Mouse (Mus musculus): Measurements from ENCODE around the gene Trim28. TPM values are rescaled to one million over a fixed set of nuclear protein-coding genes. Genes with fewer than 3 reads are reported as not detected.

Gene Trim28
- total RNA-seq, 2 experiments from 2014 or later = 83.3 to 95.8 TPM

DNA sequence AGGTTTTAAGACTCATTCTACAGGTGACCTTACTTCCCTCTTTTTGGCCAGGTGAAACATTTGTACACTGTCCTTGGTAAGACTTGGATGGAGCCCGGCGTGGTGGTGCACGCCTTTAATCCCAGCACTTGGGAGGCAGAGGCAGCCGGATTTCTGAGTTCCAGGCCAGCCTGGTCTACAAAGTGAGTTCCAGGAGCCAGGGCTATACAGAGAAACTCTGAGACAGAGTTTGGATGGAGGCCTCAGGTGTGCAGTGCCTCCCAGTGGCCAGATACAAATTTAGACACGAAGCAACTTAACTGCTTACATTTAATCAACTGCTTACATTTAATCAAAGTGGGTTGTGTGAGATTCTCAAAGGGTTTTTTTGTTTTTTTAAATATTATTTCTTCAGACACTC, 32.2 kb downstream of the Trim28 start:
- intact Hi-C loops (cut with DNase I) = loop anchor here (5.0 kb wide), 1 partner anchor 194 kb away; no protein-coding TSS in a partner anchor
- no peak for DNase-seq

DNA sequence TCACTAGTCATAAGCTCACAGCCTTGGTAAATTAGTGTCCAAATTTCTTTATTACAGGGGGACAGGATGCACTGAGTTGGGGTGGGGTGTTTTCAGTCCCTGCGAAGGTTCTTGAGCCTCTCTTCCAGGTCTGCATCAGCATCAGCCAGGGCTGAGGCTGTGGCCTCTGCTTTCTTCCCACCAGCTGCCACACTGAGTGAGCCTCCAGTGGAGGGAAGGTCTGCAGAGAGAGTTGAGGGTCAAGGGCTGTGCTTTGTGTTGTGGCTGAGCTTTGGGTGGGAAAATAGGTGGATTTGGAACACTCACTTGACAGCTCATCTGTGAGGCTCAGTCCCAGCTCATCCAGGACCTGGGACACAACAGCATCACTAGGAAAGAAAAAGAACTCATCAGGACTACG, 33.1 kb downstream of the Trim28 start:
- intact Hi-C loops (cut with DNase I) = loop anchor here (5.0 kb wide), 1 partner anchor 195 kb away; no protein-coding TSS in a partner anchor
- no peak for DNase-seq

DNA sequence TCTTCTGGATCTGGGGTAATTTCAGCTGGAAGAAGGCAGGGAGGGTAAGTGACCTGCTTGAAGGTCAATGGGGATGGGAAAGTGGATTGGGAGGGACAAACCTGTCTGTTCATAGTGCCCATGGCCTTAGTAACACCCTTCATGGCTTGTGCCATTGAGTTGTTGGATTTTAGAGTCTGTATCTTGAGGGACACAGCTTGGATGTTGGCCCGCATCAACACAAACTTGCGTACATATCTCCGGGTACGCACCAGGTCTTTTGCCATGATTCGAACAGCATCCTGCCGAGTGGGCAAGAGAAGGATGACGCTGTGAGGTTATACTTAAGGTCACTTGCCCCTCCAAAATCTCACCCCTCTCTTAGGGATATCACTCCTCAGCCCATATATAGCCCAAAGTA, 33.6 kb downstream of the Trim28 start:
- intact Hi-C loops (cut with DNase I) = loop anchor here (5.0 kb wide), 1 partner anchor 195 kb away; no protein-coding TSS in a partner anchor
- no peak for DNase-seq

DNA sequence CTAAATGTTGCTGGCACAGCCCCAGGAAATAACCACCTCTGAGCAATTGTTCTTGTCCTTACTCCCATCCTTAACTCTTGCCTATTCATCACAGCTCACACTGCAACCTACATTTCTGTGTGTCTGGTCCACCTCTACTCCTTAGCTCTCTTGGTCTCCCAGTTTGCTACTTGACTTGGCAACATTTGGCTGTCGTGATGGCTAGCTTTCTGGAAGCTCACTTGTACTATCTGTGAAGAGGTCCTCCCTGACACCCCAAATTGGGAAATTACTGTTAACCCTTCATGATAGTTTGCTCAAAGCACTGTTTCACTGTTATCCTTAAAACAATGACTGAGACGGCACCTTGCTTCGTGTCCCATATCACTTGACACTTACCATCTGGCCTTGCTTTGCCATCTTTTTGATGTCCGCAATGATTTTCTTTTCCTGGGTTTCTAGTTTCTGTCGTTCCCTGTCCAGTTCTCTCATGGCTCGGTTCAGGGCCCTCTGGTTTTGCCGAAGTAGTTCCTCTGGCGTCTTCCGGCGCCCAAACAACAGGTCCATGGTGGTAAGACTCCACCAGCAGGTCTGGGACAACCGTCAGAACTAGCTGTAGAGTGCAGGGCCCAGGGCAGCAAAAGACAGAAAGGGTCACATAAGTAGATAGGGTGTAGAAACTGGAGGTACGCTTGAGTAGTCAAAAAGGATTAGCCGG, 34.7 kb downstream of the Trim28 start:
- intact Hi-C loops (cut with DNase I) = loop anchor here (5.0 kb wide), 1 partner anchor 196 kb away; no protein-coding TSS in a partner anchor
- DNase-seq = no peak

DNA sequence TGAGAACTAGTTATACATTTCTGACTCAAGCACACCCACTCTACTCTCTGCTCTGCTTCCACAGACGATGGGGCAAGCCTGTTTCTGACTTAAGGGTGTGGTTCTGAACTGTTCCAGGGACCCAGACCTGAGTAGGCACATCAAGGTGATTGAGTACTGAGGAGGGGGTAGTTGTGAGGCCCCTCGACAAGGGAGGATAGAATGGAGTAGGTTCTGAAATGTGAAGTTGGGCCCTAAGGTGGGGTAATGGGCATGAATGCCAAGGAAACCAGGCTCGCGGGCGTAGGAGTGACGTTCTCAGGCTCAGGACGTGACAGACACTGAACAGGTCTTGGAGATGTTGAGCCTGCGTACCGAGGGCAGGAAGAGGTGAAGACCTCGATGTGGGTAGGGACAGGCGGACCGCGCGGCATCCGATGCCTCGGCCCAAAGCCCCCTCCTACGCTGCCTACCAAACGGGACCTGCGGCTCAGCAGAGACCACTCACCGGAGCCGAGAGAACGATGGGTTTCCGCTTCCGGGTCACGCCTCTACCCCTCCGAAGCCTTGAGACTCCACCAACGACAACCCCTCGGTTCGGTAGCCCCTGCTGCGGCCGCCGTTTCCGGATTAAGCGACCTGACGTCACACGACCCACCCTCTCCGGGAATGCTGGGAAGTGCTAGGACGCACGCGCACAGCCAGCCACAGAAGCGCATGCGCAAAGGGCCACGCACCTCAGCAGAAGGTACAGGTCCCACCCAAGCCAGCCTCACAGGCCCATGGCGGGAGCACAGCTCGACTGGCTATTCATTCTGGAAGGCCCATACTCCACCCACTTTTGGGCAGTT, 35.4 kb downstream of the Trim28 start, which contains the start of gene Chmp2a:
Gene Chmp2a, minus strand, starts transcription at position 660 of the 830 bp plus-strand sequence.
- DNase-seq = peak; percentile 97
- intact Hi-C loops (cut with DNase I) = loop anchor here (5.0 kb wide), 1 partner anchor 197 kb away; no protein-coding TSS in a partner anchor

DNA sequence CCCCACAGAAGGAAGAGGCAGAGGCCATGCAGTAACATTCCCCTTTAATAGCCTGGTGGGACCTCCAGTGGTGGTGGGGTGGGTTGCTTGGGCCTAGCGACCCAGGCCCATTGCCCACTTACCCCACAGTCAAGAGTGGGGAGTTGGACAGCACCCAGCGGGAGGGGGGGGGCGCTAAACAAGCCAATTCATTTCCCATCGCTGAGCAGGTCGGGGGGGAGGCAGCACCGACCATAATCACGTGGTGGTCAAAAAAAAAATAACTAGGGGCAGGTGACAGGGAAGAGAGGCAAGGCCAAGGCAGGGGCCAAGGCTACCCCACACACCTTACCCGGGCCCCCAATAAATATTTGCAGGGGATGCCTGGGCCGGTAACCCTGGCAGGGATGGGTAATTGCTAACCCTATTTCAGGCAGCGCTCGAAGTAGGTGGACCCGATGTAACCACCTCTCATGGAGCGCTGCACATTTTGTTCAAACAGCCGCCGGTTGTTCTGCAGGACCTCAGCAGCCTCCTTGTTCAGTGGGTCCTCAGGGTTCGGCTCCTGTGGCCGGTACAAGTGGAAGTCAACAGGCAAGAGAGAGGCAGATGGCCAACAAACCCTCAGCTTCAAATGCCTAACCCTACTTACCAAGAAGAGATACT, 36.4 kb downstream of the Trim28 start:
- intact Hi-C loops (cut with DNase I) = loop anchor here (5.0 kb wide), 1 partner anchor 58 kb away; the partner anchor contains the start of gene Zfp446
- DNase-seq = no peak

DNA sequence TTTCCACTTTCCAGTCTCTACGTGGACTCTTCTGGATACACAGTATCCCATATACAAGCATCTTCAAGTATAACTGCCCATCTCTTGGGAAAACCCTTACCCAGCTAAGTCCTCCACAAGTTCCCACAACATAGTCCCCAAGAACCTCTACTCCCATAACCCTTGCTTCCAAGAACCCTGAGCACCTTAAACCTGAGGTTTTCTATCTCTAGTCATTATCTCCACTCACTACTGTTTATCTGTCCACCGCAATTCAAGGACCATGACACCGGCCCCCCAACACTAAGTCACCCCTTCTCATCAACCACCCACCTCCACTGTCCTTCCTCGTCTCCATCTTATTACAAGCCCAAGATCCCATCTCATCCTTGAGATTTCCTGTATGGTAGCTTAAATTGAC, 37.9 kb downstream of the Trim28 start:
- no peak for DNase-seq

DNA sequence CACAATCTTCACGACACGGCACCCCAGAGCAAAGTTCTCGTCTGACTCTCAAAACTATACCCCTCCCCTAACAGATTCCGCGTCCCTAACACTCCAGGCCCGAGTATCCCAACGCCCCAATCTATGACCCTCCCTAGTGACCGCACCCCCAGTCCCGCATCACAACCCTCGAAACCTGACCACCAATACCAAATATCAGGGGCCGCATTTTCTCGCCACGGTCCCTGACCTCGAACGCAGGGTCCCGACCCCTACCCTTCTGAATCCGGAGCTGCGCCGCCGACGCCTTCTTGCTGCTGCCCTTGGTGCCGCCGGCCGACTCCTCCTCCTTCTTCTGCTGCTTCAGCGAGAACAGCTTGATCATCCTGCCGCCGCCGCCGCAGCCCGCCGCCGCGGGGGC, 38.5 kb downstream of the Trim28 start:
- no peak for DNase-seq
- intact Hi-C loops (cut with DNase I) = loop anchor here (5.0 kb wide), 1 partner anchor 60 kb away; the partner anchor contains the start of gene Zfp446

More for the DNA sequence above, 37.9 kb downstream of the Trim28 start:
- intact Hi-C loops (cut with DNase I) = loop anchor here (5.0 kb wide), 1 partner anchor 60 kb away; the partner anchor contains the start of gene Zfp446

DNA sequence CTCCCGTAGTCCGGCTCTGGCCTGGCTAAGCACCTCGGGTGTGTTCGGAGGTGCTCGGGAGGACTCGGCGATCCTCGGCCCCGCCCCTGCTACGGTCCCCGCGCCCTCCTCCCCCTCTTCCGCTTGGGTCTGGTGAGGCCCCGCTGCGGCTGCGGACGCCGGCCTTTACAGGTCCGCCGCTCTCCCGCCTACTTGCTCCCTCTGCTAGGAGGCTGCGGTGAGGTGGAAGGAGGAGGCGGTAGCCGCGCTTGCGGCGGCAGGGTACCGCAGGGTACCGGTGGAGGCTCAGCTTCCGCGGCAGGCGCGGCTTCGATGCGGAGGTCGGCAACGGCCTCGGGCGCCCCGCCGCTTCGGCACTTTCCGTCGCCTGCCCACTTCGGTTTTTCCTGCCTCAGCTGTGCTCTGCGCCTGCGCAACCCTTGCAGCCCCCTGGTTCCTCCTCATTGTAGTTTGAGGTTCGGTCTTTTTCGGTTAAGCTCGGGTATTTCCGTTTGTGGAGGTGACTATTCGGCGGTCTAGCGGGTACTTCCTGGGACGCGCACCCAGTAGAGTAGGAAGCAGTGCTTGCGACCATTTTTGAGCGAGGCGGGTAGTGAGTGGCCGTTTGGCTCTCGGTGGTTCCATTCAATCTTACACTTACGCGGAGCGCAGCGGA, 39.1 kb downstream of the Trim28 start, which contains the start of gene Ube2m:
Gene Ube2m, minus strand, starts transcription at position 375 of the 655 bp plus-strand sequence.
- intact Hi-C loops (cut with DNase I) = loop anchor here (5.0 kb wide), 1 partner anchor 61 kb away; the partner anchor contains the start of gene Zfp446

DNA sequence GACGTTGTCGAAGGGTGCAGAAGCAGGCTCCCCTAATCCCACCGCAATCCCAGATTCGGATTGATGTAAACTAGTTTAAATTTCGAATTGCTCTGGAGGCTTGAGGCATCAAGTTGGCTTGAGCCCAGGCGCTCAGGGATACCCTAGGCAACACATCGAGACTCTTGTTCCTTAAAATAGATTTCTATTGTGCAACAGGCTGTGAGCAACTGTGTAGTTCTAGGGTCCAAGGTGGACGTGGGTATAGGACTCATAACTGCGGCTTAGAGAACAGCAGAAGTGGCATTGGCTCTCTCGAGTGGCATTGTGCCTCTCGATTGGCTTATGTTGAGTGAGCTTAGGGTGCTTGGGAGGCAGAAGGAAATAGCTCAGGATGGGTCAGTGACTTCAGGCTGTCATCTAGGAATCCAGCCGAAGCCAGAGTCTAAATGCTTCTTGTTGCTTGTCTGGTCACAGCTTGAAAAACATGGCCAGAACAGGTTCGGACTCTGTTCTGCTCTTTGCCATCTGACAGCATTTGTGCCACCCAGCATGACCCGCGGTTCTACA, 39.8 kb downstream of the Trim28 start:
- intact Hi-C loops (cut with DNase I) = loop anchor here (5.0 kb wide), 1 partner anchor 61 kb away; the partner anchor contains the start of gene Zfp446
- DNase-seq = peak in 1 of 2 experiments; percentile 2

More for the DNA sequence above, 39.1 kb downstream of the Trim28 start, which contains the start of gene Ube2m:
- DNase-seq = peak; percentile 99

DNA sequence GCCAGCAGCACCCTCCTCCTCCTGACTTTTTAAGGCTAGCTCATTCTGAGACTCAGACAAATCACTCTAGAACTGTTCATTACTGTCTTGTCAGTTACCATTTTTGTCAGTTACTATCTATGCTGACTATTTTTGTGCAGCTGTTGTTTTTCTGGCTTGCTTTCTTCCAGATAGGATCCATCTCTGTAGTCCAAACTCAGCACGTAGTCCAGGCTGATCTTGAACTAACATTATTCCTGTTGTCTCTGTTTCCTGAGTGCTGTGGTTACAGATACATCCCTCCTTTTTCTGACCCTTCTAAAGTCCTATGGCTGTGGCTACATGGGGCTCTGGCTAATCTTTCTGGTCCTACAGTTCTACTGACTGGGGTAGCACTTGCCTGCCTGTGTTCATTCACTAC, 40.3 kb downstream of the Trim28 start:
- intact Hi-C loops (cut with DNase I) = loop anchor here (5.0 kb wide), 1 partner anchor 62 kb away; the partner anchor contains the start of gene Zfp446
- no peak for DNase-seq

DNA sequence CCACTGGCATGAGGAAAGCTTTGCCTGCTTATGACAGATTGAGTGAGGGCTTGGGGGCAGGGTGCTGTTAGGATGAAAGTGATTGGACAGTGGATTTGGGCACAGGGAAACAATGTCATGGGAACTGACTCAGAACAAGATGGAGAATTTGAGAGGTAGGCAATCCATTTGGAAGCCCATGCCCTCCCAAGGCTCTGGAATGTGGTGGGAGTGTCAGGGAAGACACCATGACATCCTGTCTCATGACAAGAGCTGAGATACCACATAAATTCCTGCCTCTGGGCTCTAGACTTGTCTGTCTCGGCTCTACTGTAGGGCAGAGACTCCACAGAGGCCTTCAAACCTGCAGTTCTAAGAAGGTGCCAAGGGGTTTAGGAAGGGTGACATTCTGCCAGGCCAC, 42.3 kb downstream of the Trim28 start:
- intact Hi-C loops (cut with DNase I) = no loop called here
- DNase-seq = no peak

DNA sequence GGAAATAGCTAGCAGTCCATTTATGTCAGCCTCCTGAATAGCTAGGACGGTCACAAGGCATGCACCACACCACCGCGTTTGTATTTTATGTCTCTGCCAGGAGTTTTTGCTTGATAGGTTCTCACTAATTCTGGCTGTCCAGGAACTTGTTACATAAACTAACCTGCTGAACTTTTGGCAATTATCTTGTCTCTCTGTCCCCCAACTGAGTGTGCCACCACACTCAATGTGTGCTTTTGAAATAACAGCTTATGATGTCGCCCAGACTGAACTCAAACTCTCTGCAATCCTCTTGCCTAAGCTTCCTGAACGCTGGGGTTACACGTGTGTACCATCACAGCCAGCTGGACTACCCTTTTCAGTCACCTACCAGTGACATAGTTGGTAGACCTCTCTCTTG, 43.6 kb downstream of the Trim28 start:
- intact Hi-C loops (cut with DNase I) = no loop called here
- no peak for DNase-seq

DNA sequence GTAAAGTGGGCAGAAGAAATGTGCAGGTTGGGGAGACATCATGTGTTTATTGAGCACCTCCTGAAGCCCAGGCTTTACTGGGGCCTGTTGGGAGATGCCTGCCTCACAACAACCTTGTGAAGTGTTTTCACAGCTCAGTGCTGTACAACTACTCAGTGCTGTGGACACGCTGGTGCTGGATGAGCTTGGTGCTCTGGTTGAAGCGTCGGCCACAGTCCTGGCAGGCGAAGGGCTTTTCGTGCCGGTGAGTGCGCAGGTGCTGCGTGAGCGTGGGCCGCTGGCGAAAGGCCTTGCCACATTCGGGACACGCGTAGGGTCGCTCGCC, 44.2 kb downstream of the Trim28 start:
- intact Hi-C loops (cut with DNase I) = no loop called here
- no peak for DNase-seq

DNA sequence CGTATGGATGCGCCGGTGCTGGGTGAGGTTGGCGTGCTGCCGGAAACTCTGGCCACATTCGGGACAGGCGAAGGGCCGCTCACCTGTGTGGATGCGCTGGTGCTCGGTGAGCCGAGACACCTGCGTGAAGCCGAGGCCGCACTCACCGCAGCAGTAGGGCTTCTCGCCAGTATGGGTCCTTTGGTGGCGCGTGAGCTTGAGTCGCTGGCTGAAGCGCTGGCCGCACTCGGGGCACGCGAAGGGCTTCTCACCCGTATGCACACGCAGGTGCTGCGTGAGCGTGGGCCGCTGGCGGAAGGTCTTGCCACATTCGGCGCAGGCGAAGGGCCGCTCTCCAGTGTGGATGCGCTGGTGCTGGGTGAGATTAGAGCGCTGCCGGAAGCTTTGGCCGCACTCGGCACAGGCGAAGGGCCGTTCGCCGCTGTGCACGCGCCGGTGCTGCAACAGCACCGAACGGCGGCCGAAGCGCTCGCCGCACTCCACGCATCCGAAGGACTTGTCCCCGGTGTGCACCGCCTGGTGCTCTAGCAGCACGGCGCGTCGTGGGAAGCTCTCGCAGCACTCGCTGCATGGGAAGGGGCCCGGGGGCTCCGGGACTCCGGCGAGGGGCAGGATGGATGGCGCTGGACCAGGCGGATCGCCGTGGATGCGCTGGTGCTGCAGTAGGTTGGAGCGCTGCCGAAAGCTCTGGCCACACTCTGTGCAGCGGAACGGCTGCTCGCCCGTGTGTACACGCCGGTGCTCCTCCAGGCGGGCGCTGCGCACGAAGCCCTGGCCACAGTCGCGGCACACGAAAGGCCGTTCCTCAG, 44.7 kb downstream of the Trim28 start:
- no peak for DNase-seq
- intact Hi-C loops (cut with DNase I) = no loop called here

DNA sequence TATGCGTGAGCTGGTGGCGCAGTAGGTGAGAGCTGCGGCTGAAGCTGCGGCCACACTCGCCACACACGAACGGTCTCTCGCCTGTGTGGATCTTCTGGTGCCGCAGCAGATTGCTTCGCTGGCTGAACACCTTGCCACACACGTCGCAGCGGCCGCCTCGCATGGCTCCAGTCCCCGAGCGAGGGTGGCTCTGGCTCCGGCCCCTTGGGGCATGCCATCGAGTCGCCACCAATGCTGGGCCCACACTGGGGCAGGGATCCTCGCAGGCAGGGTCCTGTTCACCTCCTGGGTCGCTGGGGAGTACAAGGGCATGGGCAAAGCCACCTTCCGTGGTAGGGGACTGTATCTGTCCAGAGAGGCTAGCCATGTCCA, 45.3 kb downstream of the Trim28 start:
- intact Hi-C loops (cut with DNase I) = no loop called here
- DNase-seq = no peak

DNA sequence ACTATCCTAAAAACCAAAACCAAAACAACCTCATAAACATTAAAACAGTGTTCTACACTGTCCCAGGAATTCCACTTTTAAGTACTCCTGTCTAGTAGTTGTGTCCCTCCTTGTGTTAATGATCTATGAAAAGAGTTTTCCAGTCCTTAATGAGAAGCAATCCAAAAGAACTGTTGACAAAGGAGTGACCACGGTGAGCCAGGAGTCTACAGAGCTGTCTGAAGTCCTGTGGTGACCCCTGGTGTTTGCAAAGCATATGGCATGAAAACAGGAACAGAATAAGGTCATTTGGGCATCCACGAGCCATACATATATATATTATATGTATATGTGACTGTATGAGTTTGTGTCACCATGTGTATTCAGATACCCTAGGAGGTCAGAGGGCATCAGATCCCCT, 47.2 kb downstream of the Trim28 start:
- peak; percentile 64 to 65 for DNase-seq
- intact Hi-C loops (cut with DNase I) = loop anchor here (1.0 to 2.0 kb wide), 2 partner anchors 37 to 137 kb away; no protein-coding TSS in a partner anchor

DNA sequence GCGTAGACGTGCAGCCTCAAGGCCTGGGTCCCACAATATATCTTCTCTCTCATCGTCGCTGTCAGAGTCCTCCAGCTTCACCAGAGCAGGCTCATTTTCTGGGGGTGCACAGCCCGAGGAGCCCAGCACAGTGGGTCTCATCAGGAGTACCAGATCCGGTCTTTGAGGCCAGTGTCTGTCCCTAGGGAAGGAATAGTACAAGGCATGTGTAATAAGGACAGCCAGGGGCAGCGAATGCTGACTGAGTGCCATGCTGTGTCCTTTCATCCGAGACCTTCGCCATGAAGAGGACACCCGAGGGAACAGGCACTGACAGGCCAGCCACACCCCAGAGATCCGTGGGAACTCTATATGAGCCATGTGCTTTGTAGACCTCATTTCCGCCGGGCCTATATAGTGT, 54.1 kb downstream of the Trim28 start:
- intact Hi-C loops (cut with DNase I) = loop anchor here (5.0 to 10.0 kb wide), 4 partner anchors 224 to 628 kb away; partner anchors contain the start of genes Lig1, Zfp551, Zfp606 and Zscan18
- no peak for DNase-seq

DNA sequence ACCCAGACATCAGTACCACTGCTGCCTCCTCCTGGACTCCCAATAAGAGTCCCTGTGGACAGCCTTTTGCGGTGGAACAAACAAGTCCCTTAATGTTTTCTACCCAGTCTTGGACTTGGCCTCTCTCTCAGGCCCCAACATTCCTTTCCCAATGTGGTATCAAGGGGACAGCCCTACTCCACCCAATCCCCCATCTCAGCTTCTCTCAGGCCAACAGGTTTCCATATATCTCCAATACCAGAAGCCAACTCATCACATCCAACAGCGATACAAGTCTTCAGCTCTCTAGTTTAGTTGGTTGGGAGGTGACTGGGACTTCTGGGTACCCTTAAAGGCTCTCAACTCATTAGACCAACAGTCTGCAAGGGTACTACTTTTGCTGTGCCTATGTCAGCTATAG, 54.6 kb downstream of the Trim28 start:
- intact Hi-C loops (cut with DNase I) = loop anchor here (5.0 to 10.0 kb wide), 4 partner anchors 224 to 629 kb away; partner anchors contain the start of genes Lig1, Zfp551, Zfp606 and Zscan18

More for the DNA sequence above, 54.6 kb downstream of the Trim28 start:
- DNase-seq = no peak

Measured in heart, postnatal 36 days (tissue).